Mouse (Mus musculus): ENCODE measurements at regions not wholly inside any gene's neighbourhood (a gene's known extent, or its start where the extent isn't known, plus 50 kb on each side); places are given as distances from the start of the nearest gene placed in this dataset.
"Not testable (repeated sequence)": the region's sequence is repeated elsewhere in the genome, so short reads cannot be mapped to it uniquely, and the experiment has no call there.

DNA sequence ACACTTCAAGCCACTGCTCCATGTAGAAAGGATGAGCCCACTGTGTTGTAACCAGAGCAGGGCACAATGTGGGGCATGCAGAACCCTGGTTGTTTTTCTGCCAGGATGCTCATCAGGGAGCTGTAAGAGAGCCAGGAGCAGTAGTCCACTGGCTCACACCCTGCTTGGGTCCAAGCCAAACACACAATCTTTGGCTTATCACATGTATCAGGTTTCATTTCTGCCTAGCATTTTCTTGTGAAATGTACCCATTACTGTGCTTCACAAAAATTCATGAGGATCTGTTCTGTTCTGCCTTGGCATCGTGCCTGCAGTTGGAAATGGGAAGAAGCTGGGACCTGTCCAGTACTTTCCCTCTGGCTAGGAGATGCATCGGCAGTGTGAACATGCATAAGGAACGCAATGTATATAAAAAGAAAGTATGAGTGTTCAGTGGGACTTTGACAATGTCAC is 491.6 kb upstream of the Igfbp3 start:
- ATAC-seq (ENCODE audit: insufficient read depth, low FRiP score): no peak
- no peak overlapping the region for H3K4me2 ChIP-seq (ENCODE audit: low read depth, low read length)
- H3K36me3 ChIP-seq (ENCODE audit: control insufficient read depth, insufficient read depth, low read length): no peaks in the 10 kb centered on the region
- WGBS: 70% methylated on average over 3 of the region's 3 CpGs
- no peak overlapping the region for H3K9ac ChIP-seq (ENCODE audit: low read length)
- H3K27ac ChIP-seq (ENCODE audit: low read length): no peak overlapping the region
- no peak overlapping the region for H3K4me3 ChIP-seq (replicated peaks; ENCODE audit: low read length)
- H3K4me1 ChIP-seq (ENCODE audit: control insufficient read depth, insufficient read depth, low read length): no peaks in the 10 kb centered on the region
- H3K27me3 ChIP-seq (ENCODE audit: control insufficient read depth, insufficient read depth, low read length): no peaks in the 10 kb centered on the region
- H3K9me3 ChIP-seq (replicated peaks; ENCODE audit: control insufficient read depth, low read length): no peaks in the 10 kb centered on the region

- H3K27ac ChIP-seq (ENCODE audit: low read length): no peak overlapping the region
- no peaks in the 10 kb centered on the region for H3K36me3 ChIP-seq (ENCODE audit: control insufficient read depth, insufficient read depth, low read length)
- H3K4me2 ChIP-seq (ENCODE audit: low read depth, low read length): no peak overlapping the region
- H3K9ac ChIP-seq (ENCODE audit: low read length): no peak overlapping the region
- no peaks in the 10 kb centered on the region for H3K27me3 ChIP-seq (ENCODE audit: control insufficient read depth, insufficient read depth, low read length)
- no peak for ATAC-seq (ENCODE audit: insufficient read depth, low FRiP score)
- H3K4me1 ChIP-seq (ENCODE audit: control insufficient read depth, insufficient read depth, low read length): no peaks in the 10 kb centered on the region
- WGBS: 72% methylated on average over 1 of the region's 1 CpGs
- no peak overlapping the region for H3K4me3 ChIP-seq (replicated peaks; ENCODE audit: low read length)
- no peaks in the 10 kb centered on the region for H3K9me3 ChIP-seq (replicated peaks; ENCODE audit: control insufficient read depth, low read length)
Measured at GRCm38 (mm10) chr11:7697591-7697990, 483.9 kb upstream of the Igfbp3 start.

GRCm38 (mm10) chr11:7689701-7690100 is 476.0 kb upstream of the Igfbp3 start:
- WGBS: 69% methylated on average over 3 of the region's 3 CpGs
- H3K4me2 ChIP-seq (ENCODE audit: low read depth, low read length); H3K9ac ChIP-seq (ENCODE audit: low read length): not testable (repeated sequence)

GRCm38 (mm10) chr11:7672821-7673220 is 459.1 kb upstream of the Igfbp3 start:
- Histone ChIP-seq H3K4me1 (ENCODE audit: control insufficient read depth, insufficient read depth, low read length) (no peaks in the 10 kb centered on the region), H3K9me3 (replicated peaks; ENCODE audit: control insufficient read depth, low read length) (no peaks in the 10 kb centered on the region), H3K27me3 (ENCODE audit: control insufficient read depth, insufficient read depth, low read length) (no peaks in the 10 kb centered on the region), H3K27ac (ENCODE audit: low read length) (no peak overlapping the region), H3K9ac (ENCODE audit: low read length) (no peak overlapping the region), H3K36me3 (ENCODE audit: control insufficient read depth, insufficient read depth, low read length) (no peaks in the 10 kb centered on the region), H3K4me3 (replicated peaks; ENCODE audit: low read length) (no peak overlapping the region), H3K4me2 (ENCODE audit: low read depth, low read length) (no peak overlapping the region)
- ATAC-seq (ENCODE audit: insufficient read depth, low FRiP score): no peak

More at GRCm38 (mm10) chr11:7689701-7690100, 476.0 kb upstream of the Igfbp3 start:
- H3K27ac ChIP-seq (ENCODE audit: low read length); H3K4me1 ChIP-seq (ENCODE audit: control insufficient read depth, insufficient read depth, low read length); H3K36me3 ChIP-seq (ENCODE audit: control insufficient read depth, insufficient read depth, low read length); H3K4me3 ChIP-seq (replicated peaks; ENCODE audit: low read length); H3K9me3 ChIP-seq (replicated peaks; ENCODE audit: control insufficient read depth, low read length); H3K27me3 ChIP-seq (ENCODE audit: control insufficient read depth, insufficient read depth, low read length); ATAC-seq (ENCODE audit: insufficient read depth, low FRiP score): not testable (repeated sequence)

DNA sequence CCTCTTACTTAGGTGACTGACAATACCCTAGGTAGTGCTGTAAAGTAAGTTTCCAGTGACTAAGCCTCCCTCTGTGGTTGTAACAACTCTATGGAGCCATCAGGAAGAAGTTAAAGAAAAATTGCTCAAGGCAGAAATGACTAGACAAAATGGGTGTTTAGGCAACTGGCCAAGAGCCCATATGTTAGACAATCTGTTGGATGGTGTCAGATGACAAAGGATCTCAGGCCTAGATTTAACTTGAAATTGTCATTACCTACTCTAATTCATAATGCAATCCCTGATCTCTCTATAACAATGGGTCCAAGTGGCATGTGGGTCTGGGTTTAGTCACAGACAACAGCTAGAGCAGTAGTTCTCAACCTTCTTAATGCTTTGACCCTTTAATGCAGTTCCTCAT is 416.9 kb upstream of the Igfbp3 start:
- no peak overlapping the region for H3K4me3 ChIP-seq (replicated peaks; ENCODE audit: low read length)
- no peak for ATAC-seq (ENCODE audit: insufficient read depth, low FRiP score)
- no peaks in the 10 kb centered on the region for H3K36me3 ChIP-seq (ENCODE audit: control insufficient read depth, insufficient read depth, low read length)
- H3K4me1 ChIP-seq (ENCODE audit: control insufficient read depth, insufficient read depth, low read length): no peaks in the 10 kb centered on the region
- no peaks in the 10 kb centered on the region for H3K27me3 ChIP-seq (ENCODE audit: control insufficient read depth, insufficient read depth, low read length)
- H3K4me2 ChIP-seq (ENCODE audit: low read depth, low read length): no peak overlapping the region
- no peak overlapping the region for H3K27ac ChIP-seq (ENCODE audit: low read length)
- H3K9ac ChIP-seq (ENCODE audit: low read length): no peak overlapping the region
- no peaks in the 10 kb centered on the region for H3K9me3 ChIP-seq (replicated peaks; ENCODE audit: control insufficient read depth, low read length)

DNA sequence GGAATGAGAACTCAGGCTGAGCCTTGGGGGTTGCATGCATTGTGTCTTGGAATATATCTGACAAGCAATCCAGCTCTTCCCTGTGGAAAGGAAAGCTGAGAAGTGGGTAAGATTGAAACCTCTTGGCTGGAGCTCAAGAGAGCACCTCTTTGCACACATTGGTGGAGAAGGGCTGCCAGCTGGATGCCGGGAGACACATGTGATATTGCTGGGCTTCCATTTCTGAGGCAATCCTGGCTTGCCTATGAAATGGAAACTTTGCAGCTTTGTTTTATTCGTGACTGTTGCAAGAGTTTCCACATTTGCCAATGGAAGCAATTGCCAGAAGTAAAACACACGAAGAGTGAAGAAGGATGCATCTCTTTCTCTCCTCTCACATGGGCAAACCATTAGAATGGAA is 411.5 kb upstream of the Igfbp3 start:
- Histone ChIP-seq H3K4me2 (ENCODE audit: low read depth, low read length) (no peak overlapping the region), H3K27ac (ENCODE audit: low read length) (no peak overlapping the region), H3K9ac (ENCODE audit: low read length) (no peak overlapping the region), H3K4me1 (ENCODE audit: control insufficient read depth, insufficient read depth, low read length) (0 out of 2 replicates have a peak, but pooled peaks cover 2% of the 10 kb centered on the region), H3K4me3 (replicated peaks; ENCODE audit: low read length) (no peak overlapping the region), H3K27me3 (ENCODE audit: control insufficient read depth, insufficient read depth, low read length) (no peaks in the 10 kb centered on the region), H3K36me3 (ENCODE audit: control insufficient read depth, insufficient read depth, low read length) (no peaks in the 10 kb centered on the region), H3K9me3 (replicated peaks; ENCODE audit: control insufficient read depth, low read length) (no peaks in the 10 kb centered on the region)
- ATAC-seq (ENCODE audit: insufficient read depth, low FRiP score): no peak
- 77% methylated on average over 3 of the region's 3 CpGs for WGBS

DNA sequence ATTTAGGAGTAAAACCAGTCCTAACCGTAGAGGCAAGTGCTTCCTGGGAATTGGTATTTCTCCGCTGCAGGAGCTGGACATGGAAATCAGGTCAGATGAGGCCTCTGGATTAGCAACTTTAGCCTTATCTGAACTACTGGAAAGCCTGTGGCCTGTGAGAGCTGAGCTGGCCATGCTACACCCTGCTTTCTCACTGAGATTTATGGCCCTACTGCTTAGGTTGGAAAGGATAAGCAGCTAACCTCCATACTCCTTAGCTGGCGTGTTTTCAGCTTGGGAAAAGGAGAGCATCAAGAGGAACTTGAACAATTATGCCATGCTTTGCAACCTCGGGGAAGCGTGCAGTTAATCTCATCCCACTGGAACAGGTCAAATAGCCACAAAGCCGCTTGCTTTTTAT is 406.6 kb upstream of the Igfbp3 start:
- no peak overlapping the region for H3K27ac ChIP-seq (ENCODE audit: low read length)
- H3K36me3 ChIP-seq (ENCODE audit: control insufficient read depth, insufficient read depth, low read length): no peaks in the 10 kb centered on the region
- no peak overlapping the region for H3K4me2 ChIP-seq (ENCODE audit: low read depth, low read length)
- ATAC-seq (ENCODE audit: insufficient read depth, low FRiP score): no peak
- 46% methylated on average over 6 of the region's 6 CpGs for WGBS
- 0 out of 2 replicates have a peak, but pooled peaks cover 4% of the 10 kb centered on the region for H3K4me1 ChIP-seq (ENCODE audit: control insufficient read depth, insufficient read depth, low read length)
- H3K27me3 ChIP-seq (ENCODE audit: control insufficient read depth, insufficient read depth, low read length): no peaks in the 10 kb centered on the region
- no peak overlapping the region for H3K4me3 ChIP-seq (replicated peaks; ENCODE audit: low read length)
- H3K9me3 ChIP-seq (replicated peaks; ENCODE audit: control insufficient read depth, low read length): no peaks in the 10 kb centered on the region
- no peak overlapping the region for H3K9ac ChIP-seq (ENCODE audit: low read length)

GRCm38 (mm10) chr11:7610752-7611151 is 397.0 kb upstream of the Igfbp3 start:
- WGBS: 69% methylated on average over 2 of the region's 2 CpGs

GRCm38 (mm10) chr11:7609921-7610320 is 396.2 kb upstream of the Igfbp3 start:
- ATAC-seq (ENCODE audit: insufficient read depth, low FRiP score): no peak
- no peaks in the 10 kb centered on the region for H3K4me1 ChIP-seq (ENCODE audit: control insufficient read depth, insufficient read depth, low read length)

More at GRCm38 (mm10) chr11:7610752-7611151, 397.0 kb upstream of the Igfbp3 start:
- no peak for ATAC-seq (ENCODE audit: insufficient read depth, low FRiP score)
- Histone ChIP-seq H3K27ac (ENCODE audit: low read length) (no peak overlapping the region), H3K36me3 (ENCODE audit: control insufficient read depth, insufficient read depth, low read length) (no peaks in the 10 kb centered on the region), H3K4me2 (ENCODE audit: low read depth, low read length) (no peak overlapping the region), H3K4me3 (replicated peaks; ENCODE audit: low read length) (no peak overlapping the region), H3K9me3 (replicated peaks; ENCODE audit: control insufficient read depth, low read length) (no peaks in the 10 kb centered on the region), H3K9ac (ENCODE audit: low read length) (no peak overlapping the region), H3K27me3 (ENCODE audit: control insufficient read depth, insufficient read depth, low read length) (no peaks in the 10 kb centered on the region), H3K4me1 (ENCODE audit: control insufficient read depth, insufficient read depth, low read length) (no peaks in the 10 kb centered on the region)

GRCm38 (mm10) chr11:7606652-7607051 is 392.9 kb upstream of the Igfbp3 start:
- H3K9me3 ChIP-seq (replicated peaks; ENCODE audit: control insufficient read depth, low read length): no peaks in the 10 kb centered on the region
- H3K4me2 ChIP-seq (ENCODE audit: low read depth, low read length): no peak overlapping the region
- no peak overlapping the region for H3K9ac ChIP-seq (ENCODE audit: low read length)
- no peak overlapping the region for H3K4me3 ChIP-seq (replicated peaks; ENCODE audit: low read length)
- H3K4me1 ChIP-seq (ENCODE audit: control insufficient read depth, insufficient read depth, low read length): no peaks in the 10 kb centered on the region
- no peaks in the 10 kb centered on the region for H3K27me3 ChIP-seq (ENCODE audit: control insufficient read depth, insufficient read depth, low read length)
- no peaks in the 10 kb centered on the region for H3K36me3 ChIP-seq (ENCODE audit: control insufficient read depth, insufficient read depth, low read length)
- WGBS: 81% methylated on average over 7 of the region's 7 CpGs
- ATAC-seq (ENCODE audit: insufficient read depth, low FRiP score): no peak
- H3K27ac ChIP-seq (ENCODE audit: low read length): no peak overlapping the region

More at GRCm38 (mm10) chr11:7609921-7610320, 396.2 kb upstream of the Igfbp3 start:
- Histone ChIP-seq H3K4me2 (ENCODE audit: low read depth, low read length) (no peak overlapping the region), H3K9me3 (replicated peaks; ENCODE audit: control insufficient read depth, low read length) (no peaks in the 10 kb centered on the region), H3K9ac (ENCODE audit: low read length) (no peak overlapping the region), H3K27ac (ENCODE audit: low read length) (no peak overlapping the region), H3K4me3 (replicated peaks; ENCODE audit: low read length) (no peak overlapping the region), H3K27me3 (ENCODE audit: control insufficient read depth, insufficient read depth, low read length) (no peaks in the 10 kb centered on the region), H3K36me3 (ENCODE audit: control insufficient read depth, insufficient read depth, low read length) (no peaks in the 10 kb centered on the region)

All from stomach, embryonic 16.5 days (tissue).